Mouse (Mus musculus) midbrain, embryonic 16.5 days (tissue): Measurements from ENCODE around the gene Gm4779. TPM values are rescaled to one million over a fixed set of nuclear protein-coding genes. Genes with fewer than 3 reads are reported as not detected.

Experiments used
- ATAC-seq: fragments of 200-750 bp; cut with Nextera tagmentation; 2 replicates; pipeline ENCODE4 v1.8.0; 2017; ENCODE audit warnings: moderate TSS enrichment
- H3K27ac ChIP-seq: fragments of 300-500 bp; sonication (generic); 2 replicates; pipeline ENCODE4 v1.5.1; 2014; ENCODE audit warnings: mild to moderate bottlenecking, low read length, mixed read lengths
- H3K27me3 ChIP-seq: fragments of 300-500 bp; sonication (generic); 2 replicates; pipeline ENCODE4 v1.6.1; 2014; ENCODE audit warnings: low read depth, low read length, mixed read lengths; ENCODE audit not compliant: control insufficient read depth, insufficient read depth
- H3K36me3 ChIP-seq: fragments of 300-500 bp; sonication (generic); 2 replicates; pipeline ENCODE4 v1.6.1; 2014; ENCODE audit warnings: mild to moderate bottlenecking, low read length, moderate library complexity, mixed read lengths; ENCODE audit not compliant: control insufficient read depth, insufficient read depth
- H3K4me1 ChIP-seq: fragments of 300-500 bp; sonication (generic); 2 replicates; pipeline ENCODE4 v1.6.1; 2014; ENCODE audit warnings: mild to moderate bottlenecking, low read length, mixed read lengths; ENCODE audit not compliant: control insufficient read depth, insufficient read depth
- H3K4me2 ChIP-seq: fragments of 300-500 bp; sonication (generic); 2 replicates; pipeline ENCODE4 v1.6.1; 2014; ENCODE audit warnings: mild to moderate bottlenecking, low read length, mixed read lengths
- H3K4me3 ChIP-seq: fragments of 300-500 bp; sonication (generic); 2 replicates; pipeline ENCODE4 v1.5.1; 2014; ENCODE audit warnings: low read depth, mild to moderate bottlenecking, low read length, moderate library complexity, mixed read lengths
- H3K9ac ChIP-seq: fragments of 300-500 bp; sonication (generic); 2 replicates; pipeline ENCODE4 v1.6.1; 2014; ENCODE audit warnings: low read depth, low read length, mixed read lengths
- H3K9me3 ChIP-seq: fragments of 300-500 bp; sonication (generic); replicated peaks from 2 replicates; pipeline ENCODE4 v1.6.1; 2014; ENCODE audit warnings: mild to moderate bottlenecking, low read length, mixed read lengths; ENCODE audit not compliant: control insufficient read depth, poor library complexity, severe bottlenecking
- WGBS: fragments of 180-500 bp; shearing (Covaris S2); extraction: QIAGEN DNeasy Blood & Tissue Kit; methylation state at CpG from one replicate; pipeline ENCODE4 v1.1.7; 2014; 5-methylcytosine and 5-hydroxymethylcytosine counted together
- polyA plus RNA-seq: library from polyadenylated mRNA; unstranded; fragments of >200 nt; fragmentation: Nextera tagmentation; extraction: Ambion mirVana; gene quantifications from 2 replicates; pipeline ENCODE4 v1.2.1, GENCODE M21; 2015

The Gm4779 gene
- polyA plus RNA-seq, 1 experiment from 2014 or later, result not detected

DNA sequence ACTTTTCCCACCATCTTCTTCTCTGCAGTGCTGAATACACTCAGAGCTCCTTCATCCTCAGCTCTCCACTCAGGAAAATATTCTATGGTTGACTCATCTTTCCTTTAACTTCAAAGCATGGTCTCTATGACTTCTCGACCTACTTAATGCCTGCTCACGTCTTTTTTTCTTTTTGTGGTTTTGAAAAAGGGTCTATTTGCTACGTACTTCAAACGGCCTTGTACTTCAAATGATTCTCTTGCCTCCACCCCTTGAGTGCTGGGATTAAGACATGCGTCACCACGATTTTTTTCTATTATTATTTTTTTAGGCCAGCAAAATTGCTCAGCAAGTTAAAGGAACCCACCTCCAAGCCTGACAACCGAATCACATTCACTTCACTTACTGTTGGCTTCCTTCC, 26.9 kb downstream of the Gm4779 start:
- H3K9me3 ChIP-seq, result no peaks in the 10 kb centered on the region
- H3K36me3 ChIP-seq, result no peaks in the 10 kb centered on the region
- 61% methylated on average over 7 of the region's 7 CpGs for WGBS
- no peaks in the 10 kb centered on the region; the same call in none of the 2 replicates for H3K27me3 ChIP-seq
- H3K4me3 ChIP-seq, result no peak overlapping the region
- ATAC-seq, result no peak
- no peaks in the 10 kb centered on the region for H3K4me1 ChIP-seq
- H3K9ac ChIP-seq, result no peak overlapping the region
- H3K27ac ChIP-seq, result no peak overlapping the region
- H3K4me2 ChIP-seq, result no peak overlapping the region

DNA sequence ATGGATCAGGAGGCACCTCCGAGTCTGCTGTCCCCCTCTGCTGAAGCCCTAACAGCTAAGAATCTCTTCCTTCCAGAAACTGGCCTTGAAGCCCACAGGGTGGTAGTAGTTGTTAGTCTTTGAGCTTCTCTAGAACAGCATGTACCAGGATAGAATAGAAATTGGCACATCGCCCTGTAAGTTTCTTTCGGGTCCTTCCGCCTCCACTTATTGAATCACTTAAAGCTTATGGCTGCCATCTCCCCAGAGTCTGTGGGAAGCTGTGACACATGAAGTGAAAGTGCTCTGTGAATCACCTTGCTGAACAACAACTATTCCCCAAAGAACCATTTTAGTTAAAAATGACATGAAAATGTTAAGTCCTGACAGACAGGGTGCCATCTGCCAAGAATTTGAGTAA, 29.1 kb downstream of the Gm4779 start:
- Histone ChIP-seq H3K4me2 (no peak overlapping the region), H3K36me3 (no peaks in the 10 kb centered on the region), H3K27me3 (no peaks in the 10 kb centered on the region; the same call in none of the 2 replicates)

DNA sequence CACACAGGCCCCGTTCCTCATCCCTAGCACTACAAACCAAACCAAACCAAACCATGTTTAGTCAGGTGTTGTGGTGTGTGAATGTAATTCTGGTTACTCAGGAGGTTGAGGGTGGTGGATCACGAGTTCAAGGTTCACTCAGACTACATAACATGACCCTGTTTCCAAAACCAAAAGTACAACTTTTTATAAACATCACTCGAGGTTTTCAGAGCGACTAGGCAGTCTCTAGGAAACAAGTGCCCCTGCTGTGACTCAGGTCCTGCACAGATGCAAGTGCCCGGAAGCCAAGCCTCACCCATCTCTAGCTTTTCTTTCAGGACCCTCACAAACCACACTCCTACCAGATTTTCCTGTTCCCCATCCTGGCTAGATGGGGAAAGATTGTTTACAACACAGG, 29.6 kb downstream of the Gm4779 start:
- Histone ChIP-seq H3K36me3 (no peaks in the 10 kb centered on the region), H3K9me3 (no peaks in the 10 kb centered on the region), H3K4me1 (no peaks in the 10 kb centered on the region), H3K9ac (no peak overlapping the region), H3K27ac (no peak overlapping the region), H3K4me2 (no peak overlapping the region), H3K4me3 (no peak overlapping the region), H3K27me3 (no peaks in the 10 kb centered on the region; the same call in none of the 2 replicates)
- WGBS, result 71% methylated on average over 5 of the region's 5 CpGs
- no peak for ATAC-seq

More for the DNA sequence above, 29.1 kb downstream of the Gm4779 start:
- H3K4me1 ChIP-seq, result no peaks in the 10 kb centered on the region
- H3K9me3 ChIP-seq, result no peaks in the 10 kb centered on the region
- 82% methylated on average over 4 of the region's 4 CpGs for WGBS
- no peak overlapping the region for H3K4me3 ChIP-seq
- H3K9ac ChIP-seq, result no peak overlapping the region
- no peak overlapping the region for H3K27ac ChIP-seq
- ATAC-seq, result no peak

DNA sequence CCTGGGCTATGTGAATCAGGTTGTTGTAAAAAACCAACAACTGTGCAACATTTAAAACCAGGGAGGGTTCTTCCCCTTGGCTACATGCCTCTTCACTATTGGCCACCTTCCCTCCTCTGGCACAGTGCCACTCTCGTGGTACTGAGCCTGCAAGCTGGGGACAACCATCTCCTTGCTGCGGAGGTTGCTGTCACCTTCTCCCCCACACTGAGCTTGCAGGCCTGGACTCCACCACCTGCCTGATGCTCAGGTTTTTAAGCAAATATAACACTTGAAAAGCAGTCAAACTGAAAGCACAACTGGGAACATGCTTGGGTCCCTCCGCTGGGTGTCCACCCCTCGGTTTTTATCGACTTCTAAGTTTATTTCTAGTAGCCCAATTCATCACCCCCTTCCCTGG, 39.7 kb downstream of the Gm4779 start:
- no peak for ATAC-seq
- H3K4me1 ChIP-seq, result no peaks in the 10 kb centered on the region
- H3K4me2 ChIP-seq, result no peak overlapping the region
- H3K9ac ChIP-seq, result no peak overlapping the region
- no peak overlapping the region for H3K27ac ChIP-seq
- no peaks in the 10 kb centered on the region for H3K9me3 ChIP-seq
- H3K36me3 ChIP-seq, result no peaks in the 10 kb centered on the region
- H3K4me3 ChIP-seq, result no peak overlapping the region
- WGBS, result 62% methylated on average over 5 of the region's 5 CpGs
- peaks cover 8% of the 10 kb centered on the region for H3K27me3 ChIP-seq

- WGBS, result 57% methylated on average over 4 of the region's 4 CpGs
- ATAC-seq, result no peak
These were observed 44.1 kb downstream of the Gm4779 start for GRCm38 (mm10) chrX:101750144-101750543.

GRCm38 (mm10) chrX:101741064-101741433, 53.2 kb downstream of the Gm4779 start:
- peaks cover 4% of the 10 kb centered on the region; the same call in 1 of the 2 replicates for H3K4me1 ChIP-seq
- H3K27me3 ChIP-seq, result peaks cover 7% of the 10 kb centered on the region; the same call in 1 of the 2 replicates
- H3K4me2 ChIP-seq, result no peak overlapping the region
- H3K36me3 ChIP-seq, result no peaks in the 10 kb centered on the region
- ATAC-seq, result peak; percentile 59
- no peak overlapping the region for H3K9ac ChIP-seq
- no peak overlapping the region for H3K4me3 ChIP-seq
- H3K9me3 ChIP-seq, result no peaks in the 10 kb centered on the region
- peak overlapping the region; percentile 82 for H3K27ac ChIP-seq
- WGBS, result 51% methylated on average over 2 of the region's 2 CpGs

More at GRCm38 (mm10) chrX:101750144-101750543, 44.1 kb downstream of the Gm4779 start:
- Histone ChIP-seq H3K4me3 (no peak overlapping the region), H3K4me2 (no peak overlapping the region), H3K4me1 (no peaks in the 10 kb centered on the region), H3K27me3 (peaks cover 5% of the 10 kb centered on the region), H3K36me3 (no peaks in the 10 kb centered on the region), H3K9me3 (no peaks in the 10 kb centered on the region), H3K27ac (no peak overlapping the region), H3K9ac (no peak overlapping the region)

DNA sequence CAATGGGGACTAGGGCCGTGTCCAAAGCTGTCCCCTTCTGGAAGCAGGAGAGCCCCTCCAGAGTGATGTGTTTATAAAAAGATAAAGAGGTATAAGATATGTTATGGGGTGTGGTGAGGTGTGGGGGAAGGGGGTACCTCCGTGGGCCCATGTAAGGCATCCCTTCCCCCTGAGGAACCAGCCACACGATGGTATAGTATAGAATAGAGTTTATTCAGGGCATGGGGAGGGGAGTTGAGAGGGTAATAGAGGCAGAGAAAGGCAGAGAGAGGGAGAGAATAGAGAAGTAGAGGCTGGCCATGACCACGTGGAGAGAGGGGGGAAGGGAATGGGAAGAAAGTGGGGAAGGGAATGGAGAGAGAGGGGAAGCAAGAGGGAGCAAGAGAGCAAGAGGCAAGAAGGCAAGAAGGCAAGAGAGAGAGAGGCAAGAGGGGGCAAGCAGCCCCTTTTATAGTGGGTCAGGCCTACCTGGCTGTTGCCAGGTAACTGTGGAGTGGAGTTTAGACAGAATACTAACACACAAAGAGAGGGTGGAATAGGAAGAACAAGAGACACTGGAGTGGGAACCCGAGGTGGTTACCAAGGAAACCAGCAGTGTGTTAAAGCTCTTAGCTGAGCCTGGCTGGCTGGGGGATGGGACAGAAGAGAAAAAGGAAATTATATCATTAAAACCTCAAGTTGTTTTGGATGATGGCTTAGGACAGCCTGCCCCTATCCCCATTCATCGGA, 53.7 kb downstream of the Gm4779 start:
- H3K9ac ChIP-seq, result no peak overlapping the region
- WGBS, result 31% methylated on average over 6 of the region's 6 CpGs
- H3K4me1 ChIP-seq, result peaks cover 4% of the 10 kb centered on the region; the same call in 1 of the 2 replicates
- peaks cover 7% of the 10 kb centered on the region; the same call in 1 of the 2 replicates for H3K27me3 ChIP-seq
- H3K36me3 ChIP-seq, result no peaks in the 10 kb centered on the region
- no peaks in the 10 kb centered on the region for H3K9me3 ChIP-seq
- peak; percentile 97 for ATAC-seq
- H3K4me3 ChIP-seq, result no peak overlapping the region
- peak overlapping the region; percentile 82 for H3K27ac ChIP-seq
- no peak overlapping the region for H3K4me2 ChIP-seq

Other genes with a start within 250 kb of the Gm4779 start
- gene Ogt, start 154.4 kb downstream of the Gm4779 start, polyA plus RNA-seq, result 205 and 217 TPM in 2 replicates
- 0.14 and 0.16 TPM in 2 replicates for gene Cxcr3, start 60.2 kb downstream of the Gm4779 start, polyA plus RNA-seq
- gene 8030474K03Rik, start 233 bp upstream of the Gm4779 start, polyA plus RNA-seq, result 0.14 TPM in 1 of 2 replicates, not detected in the other
- 6.0 and 8.3 TPM in 2 replicates for gene Nhsl2, start 55.0 kb upstream of the Gm4779 start, polyA plus RNA-seq